Mouse (Mus musculus): Measurements from ENCODE around the gene Smtn. TPM values are rescaled to one million over a fixed set of nuclear protein-coding genes. Genes with fewer than 3 reads are reported as not detected.

The Smtn gene
- polyA plus RNA-seq, 1 experiment from 2014 or later, result 79.2 TPM

- peak overlapping the region; percentile 99 for H3K27ac ChIP-seq
- H3K4me2 ChIP-seq, result peak overlapping the region; percentile 68
- no peaks in the 10 kb centered on the region for H3K9me3 ChIP-seq (replicated peaks)
- peak overlapping the region; percentile 62 for H3K4me3 ChIP-seq
- peak; percentile 83 for ATAC-seq (replicated peaks; ENCODE audit: insufficient number of reproducible peaks, insufficient read depth, low FRiP score, low read depth)
- peaks cover 38% of the 10 kb centered on the region for H3K4me1 ChIP-seq (replicated peaks)
- 1% methylated on average over 36 of the region's 36 CpGs for WGBS
- H3K27me3 ChIP-seq, result no peaks in the 10 kb centered on the region
- peaks cover 37% of the 10 kb centered on the region for H3K36me3 ChIP-seq
- peak overlapping the region; percentile 61 for H3K9ac ChIP-seq
Measured at GRCm38 (mm10) chr11:3535406-3535986, 4.9 kb downstream of the Smtn start.

DNA sequence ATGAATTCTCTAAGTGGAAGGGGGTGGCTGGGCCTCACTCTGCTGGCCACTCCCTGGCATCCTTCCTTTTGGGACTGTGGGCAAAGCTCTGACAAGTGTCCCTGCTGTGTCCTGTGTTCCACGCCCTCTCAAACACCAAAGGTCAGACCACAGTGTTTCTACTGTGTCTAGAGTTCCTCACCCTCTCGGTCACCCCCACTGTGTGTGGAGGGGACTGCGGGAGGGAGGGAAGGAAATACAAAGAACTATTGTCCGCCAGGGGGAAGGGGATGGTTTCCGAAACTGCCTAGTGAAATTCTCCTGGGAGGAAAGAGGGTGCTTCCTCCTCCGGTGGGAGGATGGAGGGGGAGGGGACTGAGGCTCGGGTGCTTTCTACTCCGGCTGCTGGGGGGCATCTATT, 5.5 kb downstream of the Smtn start:
- peaks cover 40% of the 10 kb centered on the region for H3K36me3 ChIP-seq
- H3K9me3 ChIP-seq (replicated peaks), result no peaks in the 10 kb centered on the region
- H3K27me3 ChIP-seq, result no peaks in the 10 kb centered on the region
- H3K27ac ChIP-seq, result peak overlapping the region; percentile 99
- ATAC-seq (replicated peaks; ENCODE audit: insufficient number of reproducible peaks, insufficient read depth, low FRiP score, low read depth), result no peak
- peak overlapping the region; percentile 62 for H3K4me3 ChIP-seq
- 18% methylated on average over 8 of the region's 8 CpGs for WGBS
- H3K9ac ChIP-seq, result peak overlapping the region; percentile 43
- peaks cover 38% of the 10 kb centered on the region for H3K4me1 ChIP-seq (replicated peaks)
- H3K4me2 ChIP-seq, result peak overlapping the region; percentile 68

DNA sequence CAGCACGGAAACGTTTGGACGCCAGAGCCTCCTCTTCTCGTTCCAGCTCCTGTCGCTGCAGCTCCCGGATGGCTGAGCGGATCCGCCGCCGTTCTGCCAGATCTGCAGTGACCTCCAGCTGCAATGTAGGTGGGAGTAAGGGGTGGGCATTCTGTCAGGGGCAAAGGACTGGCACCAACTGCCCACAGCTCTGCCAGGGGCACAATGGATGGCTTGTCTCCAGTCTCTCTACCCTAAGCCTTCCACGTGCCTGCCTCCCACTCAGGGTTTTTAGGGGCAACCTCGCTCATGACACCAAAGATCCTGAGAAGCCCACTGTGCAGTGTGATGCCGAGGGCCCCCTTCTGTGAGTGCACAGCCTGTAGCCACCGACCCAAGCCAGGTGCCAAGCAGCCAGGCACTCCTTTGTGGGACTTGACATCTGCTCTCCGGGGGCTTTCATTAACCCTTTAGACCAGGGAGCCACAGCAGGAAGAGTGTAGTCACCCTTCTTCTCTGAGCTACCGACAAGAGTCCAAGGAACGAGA, 6.9 kb downstream of the Smtn start:
- H3K9ac ChIP-seq, result no peak overlapping the region
- H3K4me1 ChIP-seq (replicated peaks), result peaks cover 34% of the 10 kb centered on the region
- ATAC-seq (replicated peaks; ENCODE audit: insufficient number of reproducible peaks, insufficient read depth, low FRiP score, low read depth), result no peak
- peaks cover 55% of the 10 kb centered on the region for H3K36me3 ChIP-seq
- 92% methylated on average over 17 of the region's 17 CpGs for WGBS
- H3K9me3 ChIP-seq (replicated peaks), result no peaks in the 10 kb centered on the region
- no peaks in the 10 kb centered on the region for H3K27me3 ChIP-seq
- no peak overlapping the region for H3K4me3 ChIP-seq
- no peak overlapping the region for H3K27ac ChIP-seq
- H3K4me2 ChIP-seq, result no peak overlapping the region

DNA sequence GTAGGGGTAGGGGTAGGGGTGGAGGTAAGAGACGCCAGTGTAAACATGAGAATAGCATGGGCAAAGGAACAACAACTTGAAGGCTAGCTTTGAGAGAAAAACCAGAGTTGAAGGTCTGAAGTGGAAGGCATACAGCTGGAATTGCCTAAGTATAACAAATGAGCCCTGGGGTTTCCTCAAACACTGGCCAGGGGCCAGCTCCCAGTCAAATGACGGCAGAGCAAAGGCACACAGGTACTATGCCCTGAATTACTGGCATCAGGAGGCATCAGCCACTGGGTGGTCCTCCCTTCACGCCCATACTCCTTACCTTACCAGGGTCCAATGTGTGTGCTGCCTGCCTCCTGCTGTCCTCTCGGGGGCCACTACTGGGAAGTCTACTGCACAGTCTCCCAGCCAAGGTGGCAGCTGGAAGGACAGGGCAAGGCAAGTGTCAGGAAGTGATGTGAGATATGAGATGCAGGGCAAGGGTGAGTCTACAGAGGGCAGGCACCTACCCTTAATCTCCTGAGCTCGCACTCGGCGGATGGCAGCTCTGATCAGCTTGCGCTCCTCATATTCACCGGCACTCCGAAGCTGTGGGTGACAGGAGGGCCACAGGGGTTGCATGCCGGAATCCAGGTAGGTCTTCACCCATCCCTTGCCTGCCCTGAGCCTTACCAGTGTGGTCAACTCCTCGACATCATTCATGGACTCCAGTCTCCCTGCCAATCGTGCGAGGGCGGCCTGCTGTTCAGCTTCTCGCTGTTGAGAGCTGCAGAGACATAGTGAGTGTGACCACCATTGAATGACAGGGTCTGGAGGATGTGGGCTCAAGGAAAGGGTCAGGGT, 8.1 kb downstream of the Smtn start:
- H3K27me3 ChIP-seq, result no peaks in the 10 kb centered on the region
- H3K4me1 ChIP-seq (replicated peaks), result peaks cover 34% of the 10 kb centered on the region
- 87% methylated on average over 16 of the region's 16 CpGs for WGBS
- no peak overlapping the region for H3K27ac ChIP-seq
- no peak for ATAC-seq (replicated peaks; ENCODE audit: insufficient number of reproducible peaks, insufficient read depth, low FRiP score, low read depth)
- peaks cover 65% of the 10 kb centered on the region for H3K36me3 ChIP-seq
- H3K9ac ChIP-seq, result no peak overlapping the region
- H3K4me3 ChIP-seq, result no peak overlapping the region
- no peaks in the 10 kb centered on the region for H3K9me3 ChIP-seq (replicated peaks)
- H3K4me2 ChIP-seq, result no peak overlapping the region

GRCm38 (mm10) chr11:3531634-3532033, 8.8 kb downstream of the Smtn start:
- no peak overlapping the region for H3K27ac ChIP-seq
- no peak for ATAC-seq (replicated peaks; ENCODE audit: insufficient number of reproducible peaks, insufficient read depth, low FRiP score, low read depth)
- no peak overlapping the region for H3K9ac ChIP-seq
- no peaks in the 10 kb centered on the region for H3K27me3 ChIP-seq
- no peaks in the 10 kb centered on the region for H3K9me3 ChIP-seq (replicated peaks)
- WGBS, result 85% methylated on average over 6 of the region's 6 CpGs
- H3K4me2 ChIP-seq, result no peak overlapping the region
- H3K4me1 ChIP-seq (replicated peaks), result peaks cover 34% of the 10 kb centered on the region
- no peak overlapping the region for H3K4me3 ChIP-seq
- peaks cover 70% of the 10 kb centered on the region for H3K36me3 ChIP-seq

GRCm38 (mm10) chr11:3530731-3531130, 9.7 kb downstream of the Smtn start:
- H3K4me1 ChIP-seq (replicated peaks), result peaks cover 32% of the 10 kb centered on the region
- no peak overlapping the region for H3K27ac ChIP-seq
- peaks cover 79% of the 10 kb centered on the region for H3K36me3 ChIP-seq
- no peaks in the 10 kb centered on the region for H3K9me3 ChIP-seq (replicated peaks)
- WGBS, result 84% methylated on average over 3 of the region's 3 CpGs
- H3K4me2 ChIP-seq, result no peak overlapping the region
- H3K4me3 ChIP-seq, result no peak overlapping the region
- ATAC-seq (replicated peaks; ENCODE audit: insufficient number of reproducible peaks, insufficient read depth, low FRiP score, low read depth), result no peak
- H3K27me3 ChIP-seq, result no peaks in the 10 kb centered on the region
- no peak overlapping the region for H3K9ac ChIP-seq

GRCm38 (mm10) chr11:3529476-3530252, 10.7 kb downstream of the Smtn start:
- H3K9me3 ChIP-seq (replicated peaks), result no peaks in the 10 kb centered on the region
- H3K9ac ChIP-seq, result no peak overlapping the region
- H3K4me2 ChIP-seq, result no peak overlapping the region
- WGBS, result 74% methylated on average over 20 of the region's 20 CpGs
- H3K4me3 ChIP-seq, result no peak overlapping the region
- peaks cover 26% of the 10 kb centered on the region for H3K4me1 ChIP-seq (replicated peaks)
- peaks cover 89% of the 10 kb centered on the region for H3K36me3 ChIP-seq
- no peak overlapping the region for H3K27ac ChIP-seq
- no peak for ATAC-seq (replicated peaks; ENCODE audit: insufficient number of reproducible peaks, insufficient read depth, low FRiP score, low read depth)
- no peaks in the 10 kb centered on the region for H3K27me3 ChIP-seq

- Histone ChIP-seq H3K9ac (no peak overlapping the region), H3K4me2 (peak overlapping the region; percentile 44; the same call in 1 of the 2 replicates), H3K27me3 (no peaks in the 10 kb centered on the region), H3K36me3 (peaks cover 92% of the 10 kb centered on the region), H3K4me1 (replicated peaks) (peaks cover 26% of the 10 kb centered on the region), H3K9me3 (replicated peaks) (no peaks in the 10 kb centered on the region), H3K27ac (peak overlapping the region; percentile 67; the same call in 1 of the 2 replicates), H3K4me3 (no peak overlapping the region)
- WGBS, result 87% methylated on average over 6 of the region's 6 CpGs
- no peak for ATAC-seq (replicated peaks; ENCODE audit: insufficient number of reproducible peaks, insufficient read depth, low FRiP score, low read depth)
Measured at GRCm38 (mm10) chr11:3528208-3528607, 12.2 kb downstream of the Smtn start.

GRCm38 (mm10) chr11:3527766-3528165, 12.6 kb downstream of the Smtn start:
- Histone ChIP-seq H3K27me3 (no peaks in the 10 kb centered on the region), H3K4me1 (replicated peaks) (peaks cover 26% of the 10 kb centered on the region), H3K4me3 (0 out of 2 replicates have a peak overlapping the region, but pooled peaks have one; percentile 2), H3K27ac (peak overlapping the region; percentile 67), H3K36me3 (peaks cover 92% of the 10 kb centered on the region), H3K9ac (peak overlapping the region; percentile 37), H3K9me3 (replicated peaks) (no peaks in the 10 kb centered on the region), H3K4me2 (peak overlapping the region; percentile 44)
- ATAC-seq (replicated peaks; ENCODE audit: insufficient number of reproducible peaks, insufficient read depth, low FRiP score, low read depth), result peak; percentile 53
- 54% methylated on average over 8 of the region's 8 CpGs for WGBS

GRCm38 (mm10) chr11:3526979-3527738, 13.3 kb downstream of the Smtn start:
- peak overlapping the region; percentile 44 for H3K4me2 ChIP-seq
- no peaks in the 10 kb centered on the region for H3K27me3 ChIP-seq
- 76% methylated on average over 24 of the region's 24 CpGs for WGBS
- no peak for ATAC-seq (replicated peaks; ENCODE audit: insufficient number of reproducible peaks, insufficient read depth, low FRiP score, low read depth)
- peaks cover 92% of the 10 kb centered on the region for H3K36me3 ChIP-seq
- 0 out of 2 replicates have a peak overlapping the region, but pooled peaks have one; percentile 2 for H3K4me3 ChIP-seq
- no peaks in the 10 kb centered on the region for H3K9me3 ChIP-seq (replicated peaks)
- peak overlapping the region; percentile 37 for H3K9ac ChIP-seq
- H3K4me1 ChIP-seq (replicated peaks), result peaks cover 26% of the 10 kb centered on the region
- peak overlapping the region; percentile 67 for H3K27ac ChIP-seq
